Mouse (Mus musculus) bone marrow macrophage, adult 2 months (primary cell): ENCODE data around the gene Exoc2. TPM values are rescaled to one million over a fixed set of nuclear protein-coding genes. Genes with fewer than 3 reads are reported as not detected.

Experiments used
- H3K27ac ChIP-seq: 2 replicates; pipeline ENCODE4 v1.5.1; 2012; ENCODE audit warnings: low read depth, low read length; ENCODE audit not compliant: insufficient read depth
- H3K4me1 ChIP-seq: 2 replicates; pipeline ENCODE4 v1.6.1; 2012; ENCODE audit warnings: low read length; ENCODE audit not compliant: control insufficient read depth, insufficient read depth
- H3K4me3 ChIP-seq: 2 replicates; pipeline ENCODE4 v1.5.1; 2012; ENCODE audit warnings: mild to moderate bottlenecking, low read length, moderate library complexity; ENCODE audit not compliant: insufficient read depth
- CTCF ChIP-seq: IDR thresholded peaks from 2 replicates; pipeline ENCODE4 v1.5.1; 2012; ENCODE audit warnings: low read depth, mild to moderate bottlenecking, low read length, moderate library complexity
- POLR2A ChIP-seq: IDR thresholded peaks from 2 replicates; pipeline ENCODE4 v1.6.1; 2012; ENCODE audit warnings: mild to moderate bottlenecking, low read depth, low read length, borderline replicate concordance
- polyA plus RNA-seq: library from polyadenylated mRNA; stranded (reverse); fragments of >200 nt; gene quantifications from 2 replicates; pipeline ENCODE4 v1.2.4, GENCODE M21; 2012; ENCODE audit not compliant: missing spikeins, insufficient read depth, insufficient read length

The Exoc2 gene
- polyA plus RNA-seq, 1 experiment: 29.5 TPM

DNA sequence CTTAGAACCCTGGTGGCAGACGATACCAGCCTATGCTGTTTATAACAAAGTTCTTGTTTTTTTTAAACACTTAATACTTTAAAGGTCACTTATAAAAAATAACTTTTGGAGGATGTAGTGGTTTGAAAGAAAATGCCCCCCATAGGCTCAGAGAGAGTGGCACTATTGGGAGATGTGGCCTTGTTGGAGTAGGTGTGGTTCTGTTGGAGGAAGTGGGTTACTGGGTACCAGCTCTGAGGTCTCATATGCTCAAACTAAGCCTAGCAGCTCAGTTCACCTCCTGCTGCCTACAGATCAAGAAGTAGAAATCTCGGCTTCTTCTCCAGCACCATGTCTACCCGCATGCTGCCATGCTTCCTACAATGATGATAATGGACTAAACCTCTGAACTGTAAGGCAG, 98.1 kb downstream of the Exoc2 start:
- Histone ChIP-seq H3K27ac (no peak overlapping the region), H3K4me3 (no peak overlapping the region), H3K4me1 (no peaks in the 10 kb centered on the region)
- TF ChIP-seq CTCF (no peak), POLR2A (no peak)

- H3K4me1 ChIP-seq: no peaks in the 10 kb centered on the region
- TF ChIP-seq POLR2A (no peak), CTCF (no peak)
- H3K27ac ChIP-seq: no peak overlapping the region
- no peak overlapping the region for H3K4me3 ChIP-seq
Measured at GRCm38 (mm10) chr13:30873472-30873871, 100.4 kb downstream of the Exoc2 start.

GRCm38 (mm10) chr13:30865486-30865885, 108.4 kb downstream of the Exoc2 start:
- Histone ChIP-seq H3K4me3 (no peak overlapping the region), H3K27ac (no peak overlapping the region), H3K4me1 (no peaks in the 10 kb centered on the region)
- TF ChIP-seq POLR2A (no peak), CTCF (no peak)

- Histone ChIP-seq H3K4me3 (no peak overlapping the region), H3K4me1 (no peaks in the 10 kb centered on the region), H3K27ac (no peak overlapping the region)
- TF ChIP-seq POLR2A: no peak
- no peak for TF ChIP-seq CTCF
Measured at GRCm38 (mm10) chr13:30864042-30864441, 109.9 kb downstream of the Exoc2 start.

GRCm38 (mm10) chr13:30858421-30858820, 115.5 kb downstream of the Exoc2 start:
- H3K4me1 ChIP-seq: no peaks in the 10 kb centered on the region
- TF ChIP-seq POLR2A: no peak
- no peak for TF ChIP-seq CTCF

DNA sequence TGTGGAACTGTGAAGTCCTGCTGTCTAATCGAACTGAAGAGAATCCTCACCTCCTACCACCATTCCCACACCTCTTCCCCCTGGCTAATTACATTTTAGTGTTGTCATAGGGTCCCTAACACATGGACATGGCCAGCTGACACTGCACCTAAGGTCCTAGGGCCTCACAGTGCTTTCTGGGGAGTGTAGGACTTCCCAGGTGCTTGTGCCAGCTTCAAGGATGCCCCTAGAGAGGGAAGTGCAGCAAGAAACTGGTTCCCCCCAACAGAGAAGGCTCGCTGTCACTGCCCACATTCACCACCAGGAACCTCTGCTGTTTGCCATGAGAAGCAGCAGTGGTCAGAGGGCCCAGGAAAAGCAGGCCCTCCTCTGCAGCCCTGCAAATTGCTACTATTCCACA, 123.2 kb downstream of the Exoc2 start:
- TF ChIP-seq CTCF: no peak
- TF ChIP-seq POLR2A: no peak
- H3K4me1 ChIP-seq: no peaks in the 10 kb centered on the region
- no peak overlapping the region for H3K4me3 ChIP-seq
- no peak overlapping the region for H3K27ac ChIP-seq

More at GRCm38 (mm10) chr13:30858421-30858820, 115.5 kb downstream of the Exoc2 start:
- H3K4me3 ChIP-seq: no peak overlapping the region
- H3K27ac ChIP-seq: no peak overlapping the region

DNA sequence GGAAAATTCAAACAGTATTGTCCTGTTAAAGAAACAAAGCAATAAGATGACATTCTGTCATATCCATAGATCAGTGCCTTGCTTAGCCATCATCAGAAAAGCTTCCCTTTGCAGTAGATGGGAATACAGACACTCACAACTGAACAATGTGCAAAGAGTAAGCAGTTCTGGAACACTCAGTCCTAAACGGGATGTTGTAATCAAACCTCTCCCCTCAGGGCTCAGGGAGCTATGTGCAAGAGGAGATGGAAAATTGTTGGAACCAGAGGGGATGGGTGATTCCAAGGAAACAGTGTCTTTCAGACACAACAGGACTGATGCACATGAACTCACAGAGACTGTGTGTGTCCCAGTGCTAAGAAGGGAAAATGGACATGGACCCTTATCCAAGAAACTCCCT, 125.9 kb downstream of the Exoc2 start:
- TF ChIP-seq POLR2A (no peak), CTCF (no peak)
- Histone ChIP-seq H3K4me1 (no peaks in the 10 kb centered on the region), H3K4me3 (no peak overlapping the region), H3K27ac (no peak overlapping the region)

DNA sequence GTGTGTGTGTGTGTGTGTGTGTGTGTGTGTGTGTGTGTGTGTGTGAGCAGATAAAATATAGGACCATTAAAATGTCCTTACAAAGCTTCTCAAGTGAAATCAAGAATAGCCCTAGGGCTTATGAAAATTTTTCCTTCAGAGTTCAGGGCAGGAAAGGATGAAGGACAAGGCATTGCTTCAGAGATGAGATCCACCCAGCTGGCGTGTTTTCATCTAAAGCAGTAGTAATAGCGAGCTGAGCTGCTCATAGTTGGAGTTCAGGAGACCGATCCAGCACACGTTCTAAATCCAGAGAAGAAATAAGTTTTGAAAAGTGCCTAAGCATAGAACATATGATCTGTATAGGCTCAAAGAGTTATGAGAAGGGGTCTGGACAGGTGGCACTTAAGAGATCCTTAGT, 127.4 kb downstream of the Exoc2 start:
- TF ChIP-seq CTCF (no peak), POLR2A (no peak)
- no peak overlapping the region for H3K4me3 ChIP-seq
- H3K4me1 ChIP-seq: no peaks in the 10 kb centered on the region
- H3K27ac ChIP-seq: no peak overlapping the region

DNA sequence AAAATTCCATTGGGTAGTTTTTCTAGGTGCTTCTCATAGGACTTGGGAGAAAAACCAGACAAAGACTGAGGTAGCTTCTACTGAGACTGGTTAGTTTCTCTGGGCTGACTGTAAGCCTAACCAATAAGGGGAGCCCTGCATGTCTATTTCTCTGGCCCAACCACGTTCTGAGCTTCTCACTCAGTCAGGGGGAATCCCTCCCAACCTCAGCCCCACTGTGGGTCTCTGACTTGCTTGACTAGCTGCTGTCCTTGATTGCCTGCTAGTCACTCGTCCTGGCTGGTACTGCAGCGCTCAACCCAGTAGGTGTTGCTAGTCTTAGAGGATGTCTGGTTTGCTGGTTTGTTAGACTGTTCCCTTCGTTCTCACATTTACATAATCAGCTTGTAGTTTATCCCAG, 130.8 kb downstream of the Exoc2 start:
- H3K4me1 ChIP-seq: no peaks in the 10 kb centered on the region
- no peak overlapping the region for H3K4me3 ChIP-seq
- H3K27ac ChIP-seq: no peak overlapping the region
- TF ChIP-seq CTCF (no peak), POLR2A (no peak)

DNA sequence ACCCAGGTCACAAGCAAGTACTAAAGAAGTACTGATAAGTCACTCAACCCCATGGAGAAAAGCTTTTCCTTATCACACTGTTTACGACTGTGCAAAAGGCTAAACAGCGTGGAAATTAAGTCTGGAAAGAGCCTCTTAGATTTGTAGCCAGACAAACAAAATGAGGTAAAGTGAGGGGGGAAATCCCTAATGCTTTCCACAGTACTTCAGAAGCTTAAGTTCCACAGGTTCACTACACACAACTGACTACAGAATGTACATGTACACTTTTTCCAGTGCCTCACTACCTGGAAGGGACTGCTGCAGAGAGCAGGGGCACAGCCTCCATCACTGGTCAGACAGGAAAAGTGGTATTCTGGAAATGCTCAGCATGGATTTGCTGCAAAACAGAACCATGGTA, 132.1 kb downstream of the Exoc2 start:
- no peak for TF ChIP-seq POLR2A
- TF ChIP-seq CTCF: no peak
- no peak overlapping the region for H3K4me3 ChIP-seq
- no peaks in the 10 kb centered on the region for H3K4me1 ChIP-seq
- no peak overlapping the region for H3K27ac ChIP-seq

DNA sequence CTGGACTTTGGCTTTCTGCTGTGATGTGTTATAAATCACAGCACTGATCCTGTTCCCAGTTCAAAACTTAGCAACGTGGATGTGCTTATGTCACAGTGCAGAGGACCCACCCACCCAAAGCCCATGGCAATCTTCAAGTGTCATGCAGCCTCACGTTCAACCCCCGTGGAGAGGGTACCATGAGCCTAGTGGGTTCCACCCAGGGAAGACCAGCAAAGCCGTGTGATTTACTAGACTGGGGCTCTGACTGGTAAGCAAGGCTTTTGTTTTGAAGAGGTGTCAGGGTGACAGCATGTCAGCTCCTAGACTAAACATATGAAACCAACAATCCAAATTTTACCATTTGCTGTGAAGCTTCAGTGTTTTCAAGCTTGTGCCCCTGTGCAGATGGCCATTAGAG, 132.6 kb downstream of the Exoc2 start:
- Histone ChIP-seq H3K4me3 (no peak overlapping the region), H3K27ac (no peak overlapping the region), H3K4me1 (no peaks in the 10 kb centered on the region)
- TF ChIP-seq POLR2A: no peak
- no peak for TF ChIP-seq CTCF
